Mouse (Mus musculus): Measurements from ENCODE around the gene Cmss1.

The Cmss1 gene

GRCm38 (mm10) chr16:57427516-57428285, 179.0 kb downstream of the Cmss1 start:
- DNase-seq (ENCODE audit: low read depth, low spot score): no peak

GRCm38 (mm10) chr16:57426680-57427079, 180.0 kb downstream of the Cmss1 start:
- no peak for DNase-seq (ENCODE audit: low read depth, low spot score)

- no peak for DNase-seq (ENCODE audit: low read depth, low spot score)
These were observed 183.5 kb downstream of the Cmss1 start for GRCm38 (mm10) chr16:57423001-57423800.

- DNase-seq (ENCODE audit: low read depth, low spot score): no peak
These were observed 184.8 kb downstream of the Cmss1 start for GRCm38 (mm10) chr16:57421680-57422417.

- no peak for DNase-seq (ENCODE audit: low read depth, low spot score)
These were observed 185.7 kb downstream of the Cmss1 start for GRCm38 (mm10) chr16:57420773-57421556.

- no peak for DNase-seq (ENCODE audit: low read depth, low spot score)
These were observed 186.8 kb downstream of the Cmss1 start for GRCm38 (mm10) chr16:57419881-57420280.

- no peak for DNase-seq (ENCODE audit: low read depth, low spot score)
These were observed 187.3 kb downstream of the Cmss1 start for GRCm38 (mm10) chr16:57419332-57419731.

- no peak for DNase-seq (ENCODE audit: low read depth, low spot score)
These were observed 188.7 kb downstream of the Cmss1 start for GRCm38 (mm10) chr16:57417955-57418354.

- DNase-seq (ENCODE audit: low read depth, low spot score): no peak
These were observed 189.6 kb downstream of the Cmss1 start for GRCm38 (mm10) chr16:57417017-57417416.

- DNase-seq (ENCODE audit: low read depth, low spot score): no peak
These were observed 190.6 kb downstream of the Cmss1 start for GRCm38 (mm10) chr16:57416049-57416448.

- DNase-seq (ENCODE audit: low read depth, low spot score): no peak
These were observed 193.9 kb downstream of the Cmss1 start for GRCm38 (mm10) chr16:57412766-57413165.

GRCm38 (mm10) chr16:57403825-57404224, 202.8 kb downstream of the Cmss1 start:
- DNase-seq (ENCODE audit: low read depth, low spot score): no peak

GRCm38 (mm10) chr16:57402910-57403309, 203.8 kb downstream of the Cmss1 start:
- DNase-seq (ENCODE audit: low read depth, low spot score): no peak

GRCm38 (mm10) chr16:57401702-57402101, 205.0 kb downstream of the Cmss1 start:
- no peak for DNase-seq (ENCODE audit: low read depth, low spot score)

- no peak for DNase-seq (ENCODE audit: low read depth, low spot score)
These were observed 207.1 kb downstream of the Cmss1 start for GRCm38 (mm10) chr16:57399566-57399965.

GRCm38 (mm10) chr16:57398387-57399214, 208.1 kb downstream of the Cmss1 start:
- peak; percentile 72 for DNase-seq (ENCODE audit: low read depth, low spot score)

- no peak for DNase-seq (ENCODE audit: low read depth, low spot score)
These were observed 208.8 kb downstream of the Cmss1 start for GRCm38 (mm10) chr16:57397845-57398244.

- DNase-seq (ENCODE audit: low read depth, low spot score): no peak
These were observed 210.4 kb downstream of the Cmss1 start for GRCm38 (mm10) chr16:57396249-57396648.

GRCm38 (mm10) chr16:57393161-57393560, 213.5 kb downstream of the Cmss1 start:
- DNase-seq (ENCODE audit: low read depth, low spot score): no peak

- no peak for DNase-seq (ENCODE audit: low read depth, low spot score)
These were observed 214.2 kb downstream of the Cmss1 start for GRCm38 (mm10) chr16:57392461-57392860.
